Mouse (Mus musculus): ENCODE data around the gene Adarb1.

- TF ChIP-seq CTCF (IDR thresholded peaks at IDR 0.05; ENCODE audit: low read depth) = no peak
- TF ChIP-seq EP300 (optimal IDR thresholded peaks at IDR 0.05) = no peak
Observed at GRCm38 (mm10) chr10:77467407-77467806, 49.3 kb upstream of the Adarb1 start.

All from stomach, postnatal 0 days (tissue).